Mouse (Mus musculus) liver, adult 2 months (tissue): ENCODE data around the gene Rbm38.

Source experiments
- CTCF ChIP-seq: fragments of 200-500 bp; IDR thresholded peaks from 2 replicates; pipeline ENCODE4 v1.5.1; 2011; ENCODE audit warnings: low read depth, low read length, control low read depth
- POLR2A ChIP-seq: fragments of 200-500 bp; IDR thresholded peaks from 2 replicates; pipeline ENCODE4 v1.6.1; 2011; ENCODE audit warnings: low read length, control low read depth; ENCODE audit not compliant: insufficient read depth; ENCODE audit errors: extremely low read depth

GRCm38 (mm10) chr2:173080785-173081241 is 60.5 kb downstream of the Rbm38 start:
- TF ChIP-seq CTCF (peak; percentile 95), POLR2A (no peak)
